Mouse (Mus musculus) midbrain, embryonic 10.5 days (tissue): Measurements from ENCODE around the gene Klk1b1. TPM values are rescaled to one million over a fixed set of nuclear protein-coding genes. Genes with fewer than 3 reads are reported as not detected.
A peak's percentile ranks its signal among the peaks of the same experiment; 100 is the strongest.

ENCODE experiments used
- DNase-seq: peaks from one replicate; pipeline ENCODE4 v3.0.0-alpha.2; 2017; ENCODE audit warnings: low spot score
- H3K27ac ChIP-seq: fragments of 300-500 bp; sonication (generic); replicated peaks from 2 replicates; pipeline ENCODE4 v1.5.1; 2016; ENCODE audit warnings: mild to moderate bottlenecking
- H3K27me3 ChIP-seq: fragments of 300-500 bp; sonication (generic); 2 replicates; pipeline ENCODE4 v1.6.1; 2016; ENCODE audit warnings: low read depth, mild to moderate bottlenecking; ENCODE audit not compliant: poor library complexity, severe bottlenecking
- H3K36me3 ChIP-seq: fragments of 300-500 bp; sonication (generic); 2 replicates; pipeline ENCODE4 v1.6.1; 2016; ENCODE audit warnings: mild to moderate bottlenecking, moderate library complexity
- H3K4me1 ChIP-seq: fragments of 300-500 bp; sonication (generic); 2 replicates; pipeline ENCODE4 v1.6.1; 2016
- H3K4me3 ChIP-seq: fragments of 300-500 bp; sonication (generic); 2 replicates; pipeline ENCODE4 v1.5.1; 2016; ENCODE audit warnings: mild to moderate bottlenecking, moderate library complexity
- H3K9me3 ChIP-seq: fragments of 300-500 bp; sonication (generic); replicated peaks from 2 replicates; pipeline ENCODE4 v1.6.1; 2016; ENCODE audit warnings: mild to moderate bottlenecking
- WGBS: fragments of 180-500 bp; shearing (Covaris S2); methylation state at CpG from one replicate; pipeline ENCODE4 v1.1.7; 2016; 5-methylcytosine and 5-hydroxymethylcytosine counted together
- polyA plus RNA-seq: library from polyadenylated mRNA; unstranded; fragments of >200 nt; fragmentation: Nextera tagmentation; extraction: Ambion mirVana; gene quantifications from 2 replicates; pipeline ENCODE4 v1.2.1, GENCODE M21; 2016

The Klk1b1 gene
- polyA plus RNA-seq = not detected in 2 replicates

DNA sequence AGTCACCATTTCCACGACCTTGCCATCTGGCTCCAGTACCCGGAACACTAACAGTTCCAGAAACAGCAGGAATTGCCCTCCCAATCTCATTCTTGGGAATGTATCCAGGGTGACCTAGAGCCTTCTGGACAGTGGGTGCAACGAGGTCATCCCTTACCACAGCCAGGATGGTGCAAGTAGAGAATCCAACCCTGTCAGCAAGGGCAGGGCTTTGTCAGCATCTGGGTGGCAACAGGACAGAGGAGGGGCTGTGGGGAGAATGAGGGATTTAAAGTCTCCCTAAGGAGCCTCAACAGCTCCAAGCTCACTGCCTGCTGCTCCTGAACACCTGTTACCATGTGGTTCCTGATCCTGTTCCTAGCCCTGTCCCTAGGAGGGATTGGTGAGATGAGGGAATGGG is at the start of gene Klk1b1:
TSS of gene Klk1b1 (plus strand) at position 301 of the 400 bp plus-strand sequence.
- no peak within 1 kb of the TSS for H3K27ac ChIP-seq
- 69% methylated on average over 3 of the region's 3 CpGs for WGBS
- no peaks in the 10 kb centered on the region for H3K36me3 ChIP-seq
- H3K9me3 ChIP-seq = no peaks in the 10 kb centered on the region
- H3K27me3 ChIP-seq = no peaks in the 10 kb centered on the region
- H3K4me1 ChIP-seq = no peaks in the 10 kb centered on the region
- no peak within 1 kb of the TSS for H3K4me3 ChIP-seq
- no peak for DNase-seq

DNA sequence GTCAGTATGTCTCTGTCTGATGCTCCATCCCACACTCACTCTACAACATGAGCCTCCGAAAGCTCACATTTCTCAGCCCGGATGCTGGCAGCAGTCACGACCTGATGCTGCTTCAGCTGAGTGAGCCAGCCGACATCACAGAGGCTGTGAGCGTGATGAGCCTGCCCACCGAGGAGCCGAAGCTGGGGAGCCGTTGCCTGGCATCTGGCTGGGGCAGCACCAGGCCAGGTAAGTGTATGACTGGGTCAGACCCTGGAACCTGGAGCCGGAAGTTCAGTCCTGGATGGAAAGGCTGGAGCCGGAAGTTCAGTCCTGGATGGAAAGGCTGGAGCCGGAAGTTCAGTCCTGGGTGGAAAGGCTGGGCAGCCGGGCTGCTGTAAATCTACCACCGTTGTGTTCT is 48.1 kb upstream of the Klk1b1 start:
- H3K27ac ChIP-seq = no peak overlapping the region
- H3K27me3 ChIP-seq = no peaks in the 10 kb centered on the region
- no peak overlapping the region for H3K4me3 ChIP-seq
- 85% methylated on average over 13 of the region's 13 CpGs for whole genome bisulfite sequencing
- no peaks in the 10 kb centered on the region; the same call in 1 of the 2 replicates for H3K4me1 ChIP-seq
- DNase-seq = no peak
- no peaks in the 10 kb centered on the region for H3K9me3 ChIP-seq
- H3K36me3 ChIP-seq = no peaks in the 10 kb centered on the region

DNA sequence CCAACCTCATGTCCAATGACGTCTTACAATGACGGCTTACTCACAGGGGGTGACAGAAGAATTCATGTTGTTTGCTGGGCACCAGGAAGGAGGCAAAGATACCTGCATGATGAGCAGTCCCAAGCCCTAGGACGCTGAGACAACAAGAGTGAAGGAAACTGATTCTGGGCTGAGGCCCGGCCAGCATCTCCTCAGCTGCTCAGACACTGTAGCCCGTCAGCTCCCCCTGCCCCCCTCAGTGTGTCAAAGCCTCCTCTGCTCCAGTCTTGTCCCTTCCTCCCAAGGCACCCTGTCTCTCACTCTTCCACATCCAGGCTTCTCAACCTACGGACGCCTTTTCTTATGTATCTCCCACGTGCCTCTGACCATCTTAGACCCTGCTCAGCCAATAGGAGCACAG is 47.7 kb upstream of the Klk1b1 start:
- DNase-seq = no peak
- Histone ChIP-seq H3K4me1 (no peaks in the 10 kb centered on the region; the same call in 1 of the 2 replicates), H3K4me3 (no peak overlapping the region), H3K27ac (no peak overlapping the region), H3K27me3 (no peaks in the 10 kb centered on the region), H3K36me3 (no peaks in the 10 kb centered on the region), H3K9me3 (no peaks in the 10 kb centered on the region)
- 79% methylated on average over 8 of the region's 8 CpGs for WGBS

DNA sequence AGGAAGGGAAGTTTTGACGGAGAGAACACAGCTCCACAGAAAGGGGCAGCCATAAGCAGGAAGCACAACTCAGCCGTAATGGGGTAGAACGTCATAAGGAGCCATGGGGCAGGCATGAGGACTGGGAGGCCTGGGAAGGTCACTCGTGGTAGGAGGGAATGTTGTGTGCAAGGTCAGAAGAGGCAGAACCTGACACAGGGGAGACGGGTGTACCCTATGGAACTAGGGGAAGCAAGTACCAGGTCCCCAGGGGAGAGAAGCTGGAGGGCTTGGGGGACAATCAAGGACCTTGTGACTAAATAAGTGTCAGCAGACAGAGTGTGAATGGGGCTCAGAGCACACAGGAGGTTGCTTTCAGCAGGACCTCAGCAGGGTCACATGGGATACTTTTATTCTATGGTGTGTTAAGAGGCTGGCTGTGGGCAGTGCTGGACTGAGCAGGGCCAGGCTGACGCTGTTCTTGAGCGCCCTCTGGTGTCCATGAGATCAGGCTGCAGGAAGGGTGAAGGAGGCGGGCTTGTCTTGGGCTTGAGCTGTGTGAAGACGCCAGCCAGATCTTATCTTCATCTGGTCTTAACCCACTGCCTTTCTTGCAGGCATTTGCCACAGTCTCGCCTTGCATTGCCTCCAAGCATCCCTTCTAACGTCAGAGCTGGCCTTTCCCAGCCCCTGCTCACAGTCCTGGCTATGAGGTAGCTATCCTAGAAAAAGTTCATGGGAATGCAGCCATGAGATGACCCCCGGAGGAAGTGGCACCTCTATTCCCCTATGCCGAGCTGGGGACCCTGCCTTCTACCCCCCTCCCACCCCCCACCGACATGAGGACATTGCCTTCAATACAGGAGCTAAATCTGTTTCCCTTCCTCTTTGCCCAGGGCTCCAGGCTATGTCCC is 46.7 kb upstream of the Klk1b1 start:
- 37% methylated on average over 14 of the region's 14 CpGs for WGBS
- H3K27ac ChIP-seq = no peak overlapping the region
- H3K4me1 ChIP-seq = no peaks in the 10 kb centered on the region; the same call in 1 of the 2 replicates
- no peaks in the 10 kb centered on the region for H3K27me3 ChIP-seq
- peak; percentile 72 for DNase-seq
- H3K9me3 ChIP-seq = no peaks in the 10 kb centered on the region
- no peaks in the 10 kb centered on the region for H3K36me3 ChIP-seq
- no peak overlapping the region for H3K4me3 ChIP-seq

DNA sequence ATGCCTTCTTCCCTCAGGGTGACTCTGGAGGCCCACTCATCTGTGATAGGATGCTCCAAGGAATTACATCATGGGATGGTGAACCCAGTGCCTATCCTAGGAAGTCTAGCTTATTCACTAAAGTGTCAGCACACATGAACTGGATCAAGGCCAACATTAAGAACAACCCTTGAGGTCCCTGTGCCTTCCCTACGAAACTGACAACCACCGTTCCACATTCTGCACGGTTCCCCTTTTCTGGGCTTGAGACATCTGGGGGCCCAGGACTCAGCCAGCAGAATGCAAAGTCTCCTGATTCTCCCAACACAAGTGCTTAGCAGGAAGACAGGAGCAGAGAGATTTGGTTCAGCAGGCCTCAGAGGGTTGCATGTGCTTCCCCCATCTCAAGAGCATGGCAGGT is 46.0 kb upstream of the Klk1b1 start:
- 93% methylated on average over 3 of the region's 3 CpGs for WGBS
- H3K36me3 ChIP-seq = no peaks in the 10 kb centered on the region
- no peak for DNase-seq

DNA sequence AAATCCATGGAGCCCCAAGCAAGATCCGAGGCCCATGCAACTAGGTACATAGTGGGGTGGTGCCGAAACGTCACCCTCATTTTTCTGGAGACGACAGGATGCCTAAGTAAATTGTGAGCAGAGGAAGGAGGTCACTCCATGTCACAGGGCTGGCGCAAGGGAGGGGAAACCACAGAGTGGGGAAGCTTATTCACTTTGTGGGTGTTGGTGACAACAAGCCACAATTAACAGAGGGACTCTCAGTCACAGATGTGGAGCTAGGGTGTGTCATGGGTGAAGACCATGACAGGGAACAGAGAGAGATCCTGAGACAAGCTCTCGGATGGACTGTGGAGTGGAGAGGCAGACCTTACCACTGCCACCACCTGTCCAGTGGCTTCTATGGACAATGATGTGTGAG is 45.5 kb upstream of the Klk1b1 start:
- Histone ChIP-seq H3K4me1 (no peaks in the 10 kb centered on the region; the same call in 1 of the 2 replicates), H3K4me3 (no peak overlapping the region), H3K36me3 (no peaks in the 10 kb centered on the region), H3K27me3 (no peaks in the 10 kb centered on the region), H3K9me3 (no peaks in the 10 kb centered on the region), H3K27ac (no peak overlapping the region)
- DNase-seq = no peak
- 85% methylated on average over 6 of the region's 6 CpGs for WGBS

More for the DNA sequence above, 46.0 kb upstream of the Klk1b1 start:
- Histone ChIP-seq H3K27ac (no peak overlapping the region), H3K4me3 (no peak overlapping the region), H3K9me3 (no peaks in the 10 kb centered on the region), H3K4me1 (no peaks in the 10 kb centered on the region; the same call in 1 of the 2 replicates), H3K27me3 (no peaks in the 10 kb centered on the region)

DNA sequence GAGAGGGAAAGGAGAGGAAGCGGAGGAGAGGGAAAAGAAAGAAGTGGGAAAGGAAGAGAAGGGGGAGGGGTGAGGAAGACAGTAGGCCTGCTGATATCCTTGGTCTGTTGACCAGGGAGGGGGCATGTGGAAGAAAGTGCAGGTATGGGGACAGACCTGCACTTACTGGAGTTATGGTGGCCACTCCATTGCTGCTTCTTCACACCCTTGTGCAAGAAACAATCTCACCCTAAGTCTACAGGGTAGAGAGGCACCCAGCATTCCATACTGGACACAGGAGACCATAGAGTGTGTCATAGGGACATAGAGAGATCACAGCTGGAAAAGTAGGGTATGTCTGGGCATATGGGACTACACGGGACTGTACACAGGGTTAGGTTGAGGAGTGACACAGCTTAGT is 44.6 kb upstream of the Klk1b1 start:
- no peak for DNase-seq
- Histone ChIP-seq H3K4me1 (no peaks in the 10 kb centered on the region; the same call in 1 of the 2 replicates), H3K27ac (no peak overlapping the region), H3K4me3 (no peak overlapping the region), H3K9me3 (no peaks in the 10 kb centered on the region), H3K27me3 (no peaks in the 10 kb centered on the region), H3K36me3 (no peaks in the 10 kb centered on the region)
- 93% methylated on average over 2 of the region's 2 CpGs for WGBS

DNA sequence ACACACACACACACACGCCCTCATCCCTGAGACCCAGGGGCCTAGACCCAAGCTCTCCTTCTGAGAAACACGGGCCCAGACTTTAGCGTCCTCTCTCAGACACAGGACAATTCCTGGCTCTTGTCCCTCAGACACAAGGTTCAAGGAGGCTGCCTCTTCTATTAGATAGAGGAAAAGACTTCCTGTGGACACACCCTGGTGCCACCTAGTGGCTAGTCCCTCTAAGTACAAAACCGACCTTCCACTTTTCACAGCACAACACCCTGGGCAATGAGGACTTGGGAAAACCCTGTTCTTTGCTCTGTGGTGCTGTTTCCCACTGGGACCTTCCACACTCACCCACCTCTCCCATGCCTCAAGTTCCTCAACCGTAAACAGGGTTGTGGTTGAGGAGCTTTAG is 40.6 kb upstream of the Klk1b1 start:
- H3K9me3 ChIP-seq = no peaks in the 10 kb centered on the region
- no peaks in the 10 kb centered on the region for H3K4me1 ChIP-seq
- peak; percentile 19 for DNase-seq
- H3K4me3 ChIP-seq = no peak overlapping the region
- no peaks in the 10 kb centered on the region for H3K36me3 ChIP-seq
- H3K27ac ChIP-seq = no peak overlapping the region
- 68% methylated on average over 5 of the region's 5 CpGs for WGBS
- no peaks in the 10 kb centered on the region for H3K27me3 ChIP-seq

DNA sequence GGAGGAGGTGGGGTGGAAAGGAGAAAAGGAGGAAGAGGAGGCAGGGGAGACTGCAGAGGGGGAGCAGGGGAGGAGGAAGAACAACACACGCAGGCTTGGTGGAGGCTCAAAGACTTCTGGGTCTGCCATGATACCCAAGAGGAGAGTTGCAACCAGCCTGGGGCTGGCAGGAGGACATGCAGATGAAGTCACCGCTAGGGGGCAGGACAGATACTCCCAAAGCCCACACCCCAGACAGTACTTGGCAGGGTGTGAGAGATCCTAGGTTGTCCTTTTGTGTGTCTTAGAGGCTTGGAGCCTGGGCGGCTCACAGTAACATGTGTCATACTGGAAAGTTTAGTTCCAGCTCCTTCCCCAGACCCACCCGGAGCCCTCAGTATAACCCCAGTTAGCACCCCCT is 38.0 kb upstream of the Klk1b1 start:
- Histone ChIP-seq H3K4me3 (no peak overlapping the region), H3K27me3 (no peaks in the 10 kb centered on the region), H3K9me3 (no peaks in the 10 kb centered on the region), H3K36me3 (no peaks in the 10 kb centered on the region), H3K27ac (no peak overlapping the region), H3K4me1 (no peaks in the 10 kb centered on the region)
- 52% methylated on average over 4 of the region's 4 CpGs for WGBS
- DNase-seq = peak; percentile 16

DNA sequence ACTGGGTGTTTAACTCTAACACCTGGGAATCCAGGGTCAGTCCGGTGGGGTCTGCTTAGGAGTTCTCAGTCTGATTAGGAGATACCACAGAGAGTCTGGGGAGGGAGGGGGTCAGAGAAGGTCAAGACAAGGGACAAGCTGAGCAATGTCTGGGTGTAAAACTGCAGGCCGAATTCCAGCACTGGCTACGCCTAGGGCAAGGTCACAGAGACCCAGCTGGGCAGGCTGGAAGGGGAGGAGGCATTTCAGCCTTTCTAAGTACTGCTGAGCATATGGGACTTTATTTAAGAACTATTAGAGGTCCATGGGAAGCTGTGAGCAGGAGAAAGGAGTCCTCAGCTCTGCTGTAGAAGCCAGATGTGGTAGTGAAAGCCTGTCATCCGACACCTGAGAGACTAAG is 34.2 kb upstream of the Klk1b1 start:
- Histone ChIP-seq H3K27ac (no peak overlapping the region), H3K27me3 (no peaks in the 10 kb centered on the region), H3K4me3 (no peak overlapping the region), H3K9me3 (no peaks in the 10 kb centered on the region), H3K4me1 (no peaks in the 10 kb centered on the region), H3K36me3 (no peaks in the 10 kb centered on the region)
- WGBS = 73% methylated on average over 4 of the region's 4 CpGs
- DNase-seq = no peak

DNA sequence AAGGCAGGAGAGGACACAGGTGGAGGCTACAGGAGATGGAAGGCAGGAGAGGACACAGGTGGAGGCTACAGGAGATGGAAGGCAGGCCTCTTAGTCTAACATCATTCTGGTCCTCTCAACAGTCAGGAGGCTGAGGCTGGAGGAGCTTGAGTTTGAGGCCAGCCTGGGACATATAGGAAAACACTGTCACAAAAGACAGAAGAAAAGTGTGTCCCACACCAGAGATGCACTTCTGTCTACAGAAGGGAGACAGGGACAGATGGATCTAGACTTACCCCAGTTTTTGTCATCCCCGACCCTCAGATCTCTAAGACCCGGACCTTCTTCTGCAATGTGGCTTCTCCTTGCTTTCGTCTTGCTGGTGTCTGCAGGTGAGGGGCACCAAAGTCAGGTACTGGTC is 33.1 kb upstream of the Klk1b1 start, which contains the start of gene Klk15:
TSS of gene Klk15 (plus strand) at position 301 of the 400 bp plus-strand sequence.
- Histone ChIP-seq H3K4me3 (no peak within 1 kb of the TSS), H3K4me1 (no peaks in the 10 kb centered on the region), H3K27ac (no peak within 1 kb of the TSS), H3K36me3 (no peaks in the 10 kb centered on the region), H3K9me3 (no peaks in the 10 kb centered on the region), H3K27me3 (no peaks in the 10 kb centered on the region)
- 92% methylated on average over 3 of the region's 3 CpGs for WGBS
- DNase-seq = no peak

DNA sequence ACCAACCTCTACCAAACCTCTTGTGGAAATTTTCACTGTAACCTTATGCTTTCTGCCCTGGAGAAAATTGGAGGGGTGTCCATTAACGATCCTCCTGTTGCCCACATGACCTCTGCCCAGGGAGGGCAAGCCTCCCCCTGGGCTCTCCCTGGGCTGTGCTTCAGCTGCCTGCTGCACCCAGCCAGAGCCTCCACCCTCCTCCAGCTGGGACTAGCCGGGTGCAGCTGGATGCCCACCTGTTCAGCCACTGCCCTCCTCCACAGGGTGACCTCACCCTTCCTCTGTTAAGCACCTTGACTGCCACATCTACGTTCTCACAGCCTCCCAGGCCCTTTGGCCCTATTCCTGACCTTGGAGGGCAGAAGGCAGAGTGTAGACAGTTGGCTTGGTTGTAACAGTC is 31.8 kb upstream of the Klk1b1 start:
- no peak overlapping the region for H3K4me3 ChIP-seq
- 83% methylated on average over 3 of the region's 3 CpGs for WGBS
- no peaks in the 10 kb centered on the region for H3K4me1 ChIP-seq
- H3K27ac ChIP-seq = no peak overlapping the region
- no peaks in the 10 kb centered on the region for H3K36me3 ChIP-seq
- no peak for DNase-seq
- no peaks in the 10 kb centered on the region for H3K27me3 ChIP-seq
- no peaks in the 10 kb centered on the region for H3K9me3 ChIP-seq

DNA sequence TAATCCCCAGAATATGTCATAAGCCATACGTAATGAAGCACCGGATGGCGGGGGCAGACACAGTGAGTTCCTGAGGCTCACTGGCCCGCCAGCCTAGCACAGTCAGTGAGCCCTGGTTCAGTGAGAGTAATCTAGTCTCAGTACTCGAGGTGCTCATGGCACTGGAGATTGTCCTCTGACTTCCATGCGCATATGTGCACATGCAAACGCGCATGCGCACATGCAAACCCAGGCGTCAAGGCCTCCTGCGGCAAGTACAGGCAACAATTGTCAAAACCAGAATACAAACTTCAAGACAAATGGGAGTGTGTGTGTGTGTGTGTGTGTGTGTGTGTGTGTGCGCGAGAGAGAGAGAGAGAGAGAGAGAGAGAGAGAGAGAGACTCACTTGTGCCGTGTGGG is 30.0 kb upstream of the Klk1b1 start:
- WGBS = 90% methylated on average over 14 of the region's 14 CpGs
- no peaks in the 10 kb centered on the region for H3K4me1 ChIP-seq

More for the DNA sequence above, 30.0 kb upstream of the Klk1b1 start:
- Histone ChIP-seq H3K4me3 (no peak overlapping the region), H3K36me3 (no peaks in the 10 kb centered on the region), H3K9me3 (no peaks in the 10 kb centered on the region), H3K27ac (no peak overlapping the region), H3K27me3 (no peaks in the 10 kb centered on the region)
- no peak for DNase-seq
